Mouse (Mus musculus): ENCODE measurements around the gene Pigx. TPM values are rescaled to one million over a fixed set of nuclear protein-coding genes. Genes with fewer than 3 reads are reported as not detected.

Pigx gene
- polyA plus RNA-seq, 1 experiment from 2014 or later, result 93.0 TPM

DNA sequence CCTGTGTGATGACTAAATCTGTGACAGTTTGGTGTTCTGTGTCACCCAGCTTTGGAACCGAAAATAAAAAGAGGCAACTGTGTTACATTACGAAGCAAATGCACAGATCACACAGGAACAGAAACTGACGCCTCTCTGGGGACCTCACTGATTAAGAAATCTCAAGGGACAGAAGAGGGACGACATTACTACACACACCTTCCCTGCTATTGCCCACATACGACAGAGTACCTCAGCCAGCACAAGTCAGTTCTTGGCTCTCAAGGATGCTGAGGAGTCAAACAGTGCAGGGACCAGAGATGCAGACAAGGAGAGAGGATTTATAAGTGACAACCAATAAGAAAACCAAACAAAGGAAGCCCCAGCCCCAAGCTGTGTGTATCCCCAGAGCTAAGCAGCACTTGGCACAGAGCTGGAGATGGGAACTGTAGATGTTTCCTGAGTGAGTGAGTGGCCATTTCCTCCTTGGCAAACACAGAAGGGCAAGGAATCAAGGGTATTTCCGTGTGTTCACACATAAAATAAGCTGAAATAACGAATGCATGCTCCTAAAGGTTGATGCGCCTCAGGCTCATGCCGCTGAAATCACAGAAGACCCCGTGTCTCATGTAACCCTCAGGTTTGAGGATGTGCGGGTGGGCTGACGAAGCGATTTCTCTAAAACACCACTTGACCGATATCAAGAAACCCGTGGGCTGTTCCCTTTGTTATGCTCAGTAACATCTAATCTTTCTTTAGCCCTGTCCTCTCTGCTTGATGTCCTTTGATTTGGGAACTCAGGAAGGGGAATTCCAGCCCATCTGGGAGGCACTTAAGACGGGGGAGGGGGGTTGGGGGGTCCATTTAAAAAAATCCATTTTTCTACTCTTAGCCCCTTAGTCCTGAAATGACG is 25.1 kb upstream of the Pigx start:
- Histone ChIP-seq H3K9me3 (replicated peaks) (no peaks in the 10 kb centered on the region), H3K27me3 (replicated peaks) (no peaks in the 10 kb centered on the region), H3K4me3 (replicated peaks) (no peak overlapping the region)

DNA sequence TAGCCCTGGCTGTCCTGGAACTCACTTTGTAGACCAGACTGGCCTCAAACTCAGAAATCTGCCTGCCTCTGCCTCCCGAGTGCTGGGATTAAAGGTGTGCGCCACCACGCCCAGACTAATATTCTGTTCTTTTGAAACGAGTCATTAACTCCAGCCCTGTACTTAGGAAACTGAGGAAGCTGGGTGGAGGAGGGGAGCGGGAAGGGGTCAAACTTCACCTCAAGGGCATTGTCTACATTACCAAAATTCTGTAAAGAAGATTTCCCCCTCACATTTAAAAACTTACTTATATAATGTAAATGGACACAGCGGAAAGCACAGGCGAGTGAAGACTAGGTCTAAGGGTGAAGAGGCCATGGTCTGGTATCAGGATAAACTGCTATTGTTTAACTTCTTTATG is 24.5 kb upstream of the Pigx start:
- H3K27me3 ChIP-seq (replicated peaks), result no peaks in the 10 kb centered on the region
- H3K9ac ChIP-seq (replicated peaks), result no peak overlapping the region
- H3K4me3 ChIP-seq (replicated peaks), result no peak overlapping the region
- H3K4me1 ChIP-seq, result no peaks in the 10 kb centered on the region
- no peak for ATAC-seq (ENCODE audit: low FRiP score)
- no peak overlapping the region for H3K4me2 ChIP-seq
- WGBS, result 92% methylated on average over 7 of the region's 7 CpGs
- no peak overlapping the region for H3K27ac ChIP-seq (replicated peaks)
- H3K9me3 ChIP-seq (replicated peaks), result no peaks in the 10 kb centered on the region
- no peaks in the 10 kb centered on the region for H3K36me3 ChIP-seq

More for the DNA sequence above, 25.1 kb upstream of the Pigx start:
- H3K4me1 ChIP-seq, result no peaks in the 10 kb centered on the region
- no peak for ATAC-seq (ENCODE audit: low FRiP score)
- H3K4me2 ChIP-seq, result no peak overlapping the region
- H3K9ac ChIP-seq (replicated peaks), result no peak overlapping the region
- no peak overlapping the region for H3K27ac ChIP-seq (replicated peaks)
- WGBS, result 75% methylated on average over 17 of the region's 17 CpGs
- no peaks in the 10 kb centered on the region for H3K36me3 ChIP-seq

DNA sequence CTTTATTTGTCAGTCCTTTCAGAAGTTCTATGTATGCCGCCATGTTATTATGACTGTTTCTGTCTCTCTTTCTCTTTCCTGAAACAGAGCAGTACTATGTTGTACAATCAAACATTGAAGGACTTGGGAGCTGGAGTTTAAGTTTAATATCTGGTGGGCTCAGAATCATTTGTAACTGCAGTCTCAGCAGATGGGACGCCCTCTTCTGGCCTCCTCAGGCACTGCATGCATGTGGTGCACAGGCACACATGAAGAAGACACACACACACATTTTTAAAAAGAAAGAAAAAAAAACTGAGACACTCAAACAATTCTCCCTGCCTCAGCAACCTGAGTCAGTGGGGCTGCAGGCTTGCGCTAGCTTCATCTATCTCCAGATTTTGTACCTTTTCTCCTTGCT is 20.9 kb upstream of the Pigx start:
- H3K27me3 ChIP-seq (replicated peaks), result no peaks in the 10 kb centered on the region
- H3K9ac ChIP-seq (replicated peaks), result no peak overlapping the region
- H3K36me3 ChIP-seq, result no peaks in the 10 kb centered on the region
- H3K9me3 ChIP-seq (replicated peaks), result no peaks in the 10 kb centered on the region
- peaks cover under 1% of the 10 kb centered on the region; the same call in 1 of the 2 replicates for H3K4me1 ChIP-seq
- H3K4me3 ChIP-seq (replicated peaks), result no peak overlapping the region
- no peak for ATAC-seq (ENCODE audit: low FRiP score)
- 81% methylated on average over 3 of the region's 3 CpGs for WGBS
- no peak overlapping the region for H3K4me2 ChIP-seq
- H3K27ac ChIP-seq (replicated peaks), result no peak overlapping the region

DNA sequence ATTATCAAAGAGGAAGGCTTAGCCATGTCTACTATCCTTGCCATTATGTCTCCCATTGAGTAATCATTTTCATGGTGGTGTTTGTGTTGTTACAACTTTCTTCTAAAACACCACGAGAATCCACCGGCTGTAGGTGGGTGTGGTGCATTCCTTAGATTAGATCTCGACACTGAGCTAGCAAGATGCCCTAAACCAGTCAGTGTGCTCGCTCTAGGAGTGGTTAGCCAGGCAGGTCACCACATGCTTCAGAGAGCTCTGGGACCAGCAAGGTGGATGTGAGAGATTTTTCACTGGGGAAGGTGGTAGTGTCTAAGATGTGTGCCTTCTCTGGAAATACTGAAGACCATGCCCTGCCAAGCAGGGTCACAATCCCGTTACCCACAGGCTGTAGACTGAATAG is 16.6 kb upstream of the Pigx start:
- Histone ChIP-seq H3K27ac (replicated peaks) (no peak overlapping the region), H3K9me3 (replicated peaks) (no peaks in the 10 kb centered on the region), H3K9ac (replicated peaks) (no peak overlapping the region), H3K27me3 (replicated peaks) (no peaks in the 10 kb centered on the region), H3K36me3 (peaks cover 5% of the 10 kb centered on the region), H3K4me3 (replicated peaks) (no peak overlapping the region), H3K4me2 (no peak overlapping the region), H3K4me1 (peaks cover 4% of the 10 kb centered on the region; the same call in 1 of the 2 replicates)
- WGBS, result 48% methylated on average over 5 of the region's 5 CpGs
- ATAC-seq (ENCODE audit: low FRiP score), result no peak

DNA sequence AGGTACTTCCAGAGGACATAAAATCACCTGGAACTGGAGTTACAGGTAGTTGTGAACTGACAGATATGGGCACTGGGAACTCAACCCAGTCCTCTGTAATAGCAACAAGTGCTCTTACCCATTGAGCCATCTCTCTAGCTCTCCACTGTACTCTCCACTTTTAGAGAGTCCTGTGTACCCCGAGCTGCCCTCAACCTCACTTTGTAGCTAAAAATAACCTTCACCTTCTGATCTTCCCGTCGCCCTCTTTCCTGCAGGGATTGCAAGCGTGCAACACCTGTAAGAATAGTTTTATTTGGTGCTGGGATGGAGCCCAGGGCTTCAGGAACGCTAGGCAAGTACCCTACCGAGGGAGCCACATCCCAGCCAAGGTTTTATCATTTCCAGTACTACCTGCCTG is 16.2 kb upstream of the Pigx start:
- Histone ChIP-seq H3K9me3 (replicated peaks) (no peaks in the 10 kb centered on the region), H3K4me3 (replicated peaks) (no peak overlapping the region), H3K27ac (replicated peaks) (no peak overlapping the region), H3K36me3 (peaks cover 9% of the 10 kb centered on the region), H3K27me3 (replicated peaks) (no peaks in the 10 kb centered on the region), H3K9ac (replicated peaks) (no peak overlapping the region), H3K4me2 (no peak overlapping the region), H3K4me1 (peaks cover 4% of the 10 kb centered on the region; the same call in 1 of the 2 replicates)
- WGBS, result 73% methylated on average over 6 of the region's 6 CpGs
- no peak for ATAC-seq (ENCODE audit: low FRiP score)

DNA sequence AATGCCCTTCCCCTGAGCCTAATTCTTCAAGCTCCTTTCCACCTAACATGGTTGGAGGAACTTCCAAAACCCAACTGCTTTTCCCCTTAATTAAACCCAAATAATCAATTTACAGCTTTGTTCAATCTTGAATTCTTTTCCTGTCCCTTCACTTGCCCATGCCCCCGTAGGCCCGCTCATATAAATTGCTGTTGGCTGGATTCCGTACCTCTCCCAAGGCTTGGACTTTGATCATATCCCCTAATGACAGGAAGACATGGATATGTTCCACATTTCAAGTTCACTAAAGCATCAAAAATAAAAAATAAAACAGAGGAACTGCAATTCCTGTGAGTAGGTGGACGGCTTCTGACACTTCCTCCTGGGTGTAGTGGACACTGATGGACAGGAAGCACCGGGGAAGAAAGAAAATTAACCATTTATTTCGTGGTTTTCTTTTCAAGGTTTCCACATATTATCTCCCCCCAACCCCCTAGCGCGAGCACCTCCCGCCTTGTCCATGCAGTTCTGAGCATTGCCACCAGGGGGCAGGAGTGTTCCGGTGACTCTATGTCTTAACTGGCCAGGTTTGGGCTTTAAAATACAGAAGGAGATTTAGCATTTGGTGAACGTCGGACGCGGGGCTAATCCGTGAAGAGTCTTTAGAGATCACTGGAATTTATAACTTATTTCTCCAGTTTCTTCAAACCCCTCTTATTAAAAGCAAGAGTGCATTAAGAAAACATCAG is 15.6 kb upstream of the Pigx start:
- Histone ChIP-seq H3K9ac (replicated peaks) (no peak overlapping the region), H3K4me2 (peak overlapping the region; percentile 25; the same call in 1 of the 2 replicates), H3K27me3 (replicated peaks) (no peaks in the 10 kb centered on the region), H3K9me3 (replicated peaks) (no peaks in the 10 kb centered on the region), H3K27ac (replicated peaks) (no peak overlapping the region), H3K36me3 (peaks cover 16% of the 10 kb centered on the region), H3K4me3 (replicated peaks) (no peak overlapping the region), H3K4me1 (peaks cover 4% of the 10 kb centered on the region; the same call in 1 of the 2 replicates)
- ATAC-seq (ENCODE audit: low FRiP score), result no peak
- 23% methylated on average over 15 of the region's 15 CpGs for WGBS

DNA sequence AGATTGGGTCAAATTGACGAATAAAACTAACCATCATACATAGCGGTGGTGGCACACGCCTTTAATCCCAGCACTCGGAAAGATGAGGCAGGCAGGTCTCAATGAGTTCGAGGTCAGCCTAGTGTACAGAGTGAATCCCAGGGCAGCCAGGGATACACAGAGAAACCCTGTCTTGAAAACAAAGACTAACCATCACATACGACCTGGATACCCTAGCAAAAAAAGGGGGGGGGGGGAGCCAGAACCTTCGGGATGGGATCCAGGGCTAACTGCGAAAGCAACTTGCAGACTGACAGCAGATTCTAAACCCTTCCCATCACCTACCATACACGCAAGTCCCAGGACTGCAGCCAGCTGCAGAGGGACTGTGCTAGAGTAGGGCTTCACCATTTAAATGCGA is 14.9 kb upstream of the Pigx start:
- Histone ChIP-seq H3K9me3 (replicated peaks) (no peaks in the 10 kb centered on the region), H3K27ac (replicated peaks) (no peak overlapping the region), H3K4me2 (no peak overlapping the region), H3K27me3 (replicated peaks) (no peaks in the 10 kb centered on the region), H3K36me3 (peaks cover 21% of the 10 kb centered on the region), H3K4me3 (replicated peaks) (no peak overlapping the region), H3K4me1 (peaks cover 4% of the 10 kb centered on the region; the same call in 1 of the 2 replicates), H3K9ac (replicated peaks) (no peak overlapping the region)
- 84% methylated on average over 10 of the region's 10 CpGs for WGBS
- ATAC-seq (ENCODE audit: low FRiP score), result no peak

DNA sequence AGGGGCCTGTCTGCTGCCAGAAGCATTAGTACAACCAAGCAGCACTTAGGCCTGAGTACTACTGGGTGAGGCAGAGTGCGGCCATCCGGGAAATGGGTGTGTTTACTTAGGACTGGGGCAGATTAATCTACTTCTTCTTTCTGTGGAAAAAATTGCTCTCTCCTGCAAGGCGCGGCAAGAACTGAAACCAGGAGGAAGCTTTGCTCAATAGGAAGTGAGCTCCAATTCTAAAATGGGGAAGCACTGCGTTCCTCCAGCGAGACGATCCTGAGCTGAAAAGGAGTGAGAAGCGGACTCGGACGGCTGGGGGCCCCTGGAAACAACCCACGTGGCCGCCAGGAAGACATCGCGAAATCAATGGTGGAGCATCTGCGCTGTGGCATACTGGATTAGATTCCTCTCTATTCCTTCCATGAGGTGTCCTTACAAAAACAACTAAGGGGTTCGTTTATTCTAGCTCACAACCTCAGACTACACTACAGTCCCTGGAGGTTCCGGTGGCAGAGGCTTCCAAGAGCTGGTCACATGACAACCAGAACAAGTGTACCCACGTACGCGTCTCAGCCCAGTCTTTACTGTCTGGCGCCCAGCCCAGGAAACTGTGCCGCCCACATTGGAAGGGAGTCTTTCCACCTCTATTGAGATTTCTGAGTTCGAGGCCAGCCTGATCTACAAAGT is 14.1 kb upstream of the Pigx start:
- ATAC-seq (ENCODE audit: low FRiP score), result no peak
- Histone ChIP-seq H3K9me3 (replicated peaks) (no peaks in the 10 kb centered on the region), H3K4me3 (replicated peaks) (no peak overlapping the region), H3K27ac (replicated peaks) (no peak overlapping the region), H3K27me3 (replicated peaks) (no peaks in the 10 kb centered on the region), H3K36me3 (peaks cover 25% of the 10 kb centered on the region), H3K9ac (replicated peaks) (no peak overlapping the region), H3K4me2 (no peak overlapping the region), H3K4me1 (peaks cover 4% of the 10 kb centered on the region; the same call in 1 of the 2 replicates)
- WGBS, result 70% methylated on average over 23 of the region's 23 CpGs

DNA sequence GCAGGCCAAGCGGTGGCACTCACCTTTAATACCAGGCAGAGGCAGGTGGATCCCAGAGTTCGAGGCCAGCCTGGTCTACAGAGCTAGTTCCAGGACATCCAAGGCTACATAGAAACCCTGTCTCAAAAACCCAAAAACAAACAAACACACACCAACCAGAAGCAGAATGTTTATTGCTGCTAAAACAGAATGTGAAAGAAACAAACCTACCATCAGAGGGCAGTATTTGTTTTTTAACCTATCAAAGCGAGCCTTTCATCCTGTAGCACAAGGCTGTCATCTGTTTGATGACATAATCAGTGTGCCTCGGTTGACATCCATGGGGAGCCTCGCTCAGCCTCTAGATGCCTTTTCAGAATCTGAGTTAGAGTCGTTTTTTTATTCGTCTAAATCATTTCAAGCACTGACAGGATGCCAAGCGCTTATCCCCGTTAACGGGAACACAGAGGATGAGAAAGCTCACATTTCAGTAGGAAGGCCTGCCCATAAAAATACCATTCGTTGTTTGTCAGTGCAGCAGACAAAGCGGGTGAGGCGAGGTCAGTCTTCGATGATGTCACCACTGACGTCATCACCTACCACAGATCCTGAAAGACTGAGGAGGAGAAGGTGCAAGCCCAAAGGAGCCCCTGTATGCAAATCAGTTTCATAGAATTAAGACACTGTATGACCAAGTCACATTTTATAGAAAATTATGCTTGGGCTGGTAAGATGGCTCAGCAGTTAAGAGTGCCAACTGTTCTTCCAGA is 11.6 kb upstream of the Pigx start:
- no peaks in the 10 kb centered on the region for H3K27me3 ChIP-seq (replicated peaks)

DNA sequence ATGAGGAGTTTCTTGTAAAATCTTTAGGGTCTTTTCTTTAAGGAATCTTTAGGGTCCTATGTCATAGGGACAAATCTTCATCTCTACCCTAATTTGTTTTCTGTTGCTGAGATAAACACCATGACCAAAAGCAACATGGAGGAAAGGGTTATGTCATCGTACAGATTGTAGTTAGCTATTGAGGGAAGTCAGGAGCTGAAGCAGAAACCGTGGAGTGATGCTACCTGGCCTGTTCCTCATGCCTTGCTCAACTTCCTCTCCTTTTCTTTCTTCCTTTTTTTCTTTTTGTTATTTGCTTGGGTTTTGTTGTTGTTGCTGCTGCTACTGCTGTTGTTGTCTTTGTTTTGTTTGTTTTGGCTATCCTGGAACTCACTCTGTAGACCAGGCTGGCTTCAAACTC is 9.0 kb upstream of the Pigx start:
- 92% methylated on average over 2 of the region's 2 CpGs for WGBS
- no peaks in the 10 kb centered on the region for H3K27me3 ChIP-seq (replicated peaks)
- no peak overlapping the region for H3K27ac ChIP-seq (replicated peaks)
- no peak for ATAC-seq (ENCODE audit: low FRiP score)
- no peaks in the 10 kb centered on the region for H3K9me3 ChIP-seq (replicated peaks)
- no peak overlapping the region for H3K4me3 ChIP-seq (replicated peaks)
- H3K9ac ChIP-seq (replicated peaks), result no peak overlapping the region
- H3K36me3 ChIP-seq, result peaks cover 62% of the 10 kb centered on the region
- H3K4me1 ChIP-seq, result no peaks in the 10 kb centered on the region
- H3K4me2 ChIP-seq, result no peak overlapping the region

More for the DNA sequence above, 11.6 kb upstream of the Pigx start:
- H3K9me3 ChIP-seq (replicated peaks), result no peaks in the 10 kb centered on the region
- 83% methylated on average over 15 of the region's 15 CpGs for WGBS
- peaks cover 4% of the 10 kb centered on the region; the same call in 1 of the 2 replicates for H3K4me1 ChIP-seq
- no peak overlapping the region for H3K27ac ChIP-seq (replicated peaks)
- ATAC-seq (ENCODE audit: low FRiP score), result no peak
- H3K9ac ChIP-seq (replicated peaks), result no peak overlapping the region
- no peak overlapping the region for H3K4me3 ChIP-seq (replicated peaks)
- H3K4me2 ChIP-seq, result no peak overlapping the region
- peaks cover 48% of the 10 kb centered on the region for H3K36me3 ChIP-seq

DNA sequence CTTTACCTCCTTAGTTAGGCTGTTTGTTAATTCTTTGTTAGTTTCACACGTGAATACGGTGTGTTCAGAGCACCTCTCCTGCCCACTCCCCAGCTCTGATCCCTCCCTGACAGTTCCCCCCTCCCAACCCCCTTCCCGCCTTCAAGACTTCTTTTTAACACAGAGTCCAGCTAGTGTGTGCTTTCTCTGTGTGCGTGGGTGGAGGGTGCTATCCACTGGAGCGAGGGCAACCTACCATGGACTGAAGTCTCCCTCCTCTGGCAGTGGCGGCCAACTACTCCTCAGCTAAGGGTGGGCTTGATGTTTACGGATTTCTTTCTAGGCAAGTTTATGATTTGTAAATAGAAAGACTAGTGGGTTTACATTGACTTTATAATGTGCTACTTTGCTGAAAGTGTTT is 8.6 kb upstream of the Pigx start:
- no peak overlapping the region for H3K4me3 ChIP-seq (replicated peaks)
- peaks cover 66% of the 10 kb centered on the region for H3K36me3 ChIP-seq
- H3K27ac ChIP-seq (replicated peaks), result no peak overlapping the region
- H3K27me3 ChIP-seq (replicated peaks), result no peaks in the 10 kb centered on the region
- no peaks in the 10 kb centered on the region for H3K4me1 ChIP-seq
- ATAC-seq (ENCODE audit: low FRiP score), result no peak
- H3K4me2 ChIP-seq, result no peak overlapping the region
- H3K9ac ChIP-seq (replicated peaks), result no peak overlapping the region
- 86% methylated on average over 7 of the region's 7 CpGs for WGBS
- H3K9me3 ChIP-seq (replicated peaks), result no peaks in the 10 kb centered on the region
